Mouse (Mus musculus) bone marrow, adult 2 months (tissue): ENCODE results near the gene Aak1. TPM values are rescaled to one million over a fixed set of nuclear protein-coding genes. Genes with fewer than 3 reads are reported as not detected.
A peak's percentile ranks its signal among the peaks of the same experiment; 100 is the strongest.

Experiments
- H3K27ac ChIP-seq: fragments of 200-500 bp; 2 replicates; pipeline ENCODE4 v1.5.1; 2012; ENCODE audit warnings: low read depth, mild to moderate bottlenecking, control low read depth, inconsistent platforms, low read length; ENCODE audit not compliant: control insufficient read depth, poor library complexity, insufficient read depth
- H3K4me1 ChIP-seq: fragments of 200-500 bp; 2 replicates; pipeline ENCODE4 v1.6.1; 2011; ENCODE audit warnings: low read length; ENCODE audit not compliant: control insufficient read depth, insufficient read depth
- H3K4me3 ChIP-seq: fragments of 200-500 bp; replicated peaks from 2 replicates; pipeline ENCODE3; 2011; ENCODE audit warnings: mild to moderate bottlenecking, low read depth, low read length, control low read depth; ENCODE audit not compliant: control insufficient read depth
- CTCF ChIP-seq: fragments of 200-500 bp; IDR thresholded peaks from 2 replicates; pipeline ENCODE4 v1.5.1; 2011; ENCODE audit warnings: low read length, control low read depth; ENCODE audit not compliant: control insufficient read depth, insufficient read depth
- POLR2A ChIP-seq: fragments of 200-500 bp; IDR thresholded peaks from 2 replicates; pipeline ENCODE4 v1.6.1; 2011; ENCODE audit warnings: low read depth, mild to moderate bottlenecking, control low read depth, low read length, borderline replicate concordance; ENCODE audit not compliant: control insufficient read depth
- WGBS: fragments of 180-500 bp; shearing (Covaris S2); methylation state at CpG from one replicate; pipeline ENCODE4 v1.1.7; 2018; 5-methylcytosine and 5-hydroxymethylcytosine counted together
- polyA plus RNA-seq: library from polyadenylated mRNA; stranded (reverse); fragments of >200 nt; gene quantifications from 2 replicates; pipeline ENCODE4 v1.2.4, GENCODE M21; 2011; ENCODE audit warnings: low replicate concordance; ENCODE audit not compliant: missing spikeins, insufficient read depth, insufficient read length

The Aak1 gene
- polyA plus RNA-seq, 1 experiment, result 16.9 TPM

GRCm38 (mm10) chr6:86908561-86909150 lies 59.3 kb downstream of the Aak1 start:
- WGBS, result 77% methylated on average over 5 of the region's 5 CpGs
- Histone ChIP-seq H3K4me1 (no peaks in the 10 kb centered on the region), H3K4me3 (no peak overlapping the region), H3K27ac (no peak overlapping the region)
- no peak for TF ChIP-seq CTCF
- TF ChIP-seq POLR2A, result no peak

- WGBS, result 68% methylated on average over 7 of the region's 7 CpGs
- H3K4me3 ChIP-seq, result no peak overlapping the region
- H3K27ac ChIP-seq, result no peak overlapping the region
- TF ChIP-seq POLR2A (no peak), CTCF (no peak)
- H3K4me1 ChIP-seq, result no peaks in the 10 kb centered on the region
Measured at GRCm38 (mm10) chr6:86909881-86910280, 60.6 kb downstream of the Aak1 start.

- no peak overlapping the region for H3K4me3 ChIP-seq
- no peaks in the 10 kb centered on the region for H3K4me1 ChIP-seq
- no peak overlapping the region for H3K27ac ChIP-seq
- TF ChIP-seq CTCF (no peak), POLR2A (no peak)
- 80% methylated on average over 5 of the region's 5 CpGs for WGBS
Measured at GRCm38 (mm10) chr6:86916157-86916820, 67.0 kb downstream of the Aak1 start.

- H3K4me1 ChIP-seq, result no peaks in the 10 kb centered on the region
- WGBS, result 82% methylated on average over 4 of the region's 4 CpGs
- H3K27ac ChIP-seq, result no peak overlapping the region
- TF ChIP-seq POLR2A, result no peak
- no peak for TF ChIP-seq CTCF
- no peak overlapping the region for H3K4me3 ChIP-seq
Measured at GRCm38 (mm10) chr6:86917231-86917630, 67.9 kb downstream of the Aak1 start.

- 52% methylated on average over 7 of the region's 7 CpGs for WGBS
Measured at GRCm38 (mm10) chr6:86918058-86918835, 68.9 kb downstream of the Aak1 start.

GRCm38 (mm10) chr6:86921880-86922279 lies 72.6 kb downstream of the Aak1 start:
- Histone ChIP-seq H3K27ac (no peak overlapping the region), H3K4me1 (no peaks in the 10 kb centered on the region), H3K4me3 (no peak overlapping the region)
- TF ChIP-seq POLR2A (no peak), CTCF (peak; percentile 89)
- 30% methylated on average over 4 of the region's 4 CpGs for WGBS

More at GRCm38 (mm10) chr6:86918058-86918835, 68.9 kb downstream of the Aak1 start:
- Histone ChIP-seq H3K27ac (no peak overlapping the region), H3K4me3 (no peak overlapping the region), H3K4me1 (no peaks in the 10 kb centered on the region)
- TF ChIP-seq CTCF (no peak), POLR2A (no peak)

- 82% methylated on average over 4 of the region's 4 CpGs for WGBS
- H3K4me3 ChIP-seq, result no peak overlapping the region
- no peak overlapping the region for H3K27ac ChIP-seq
- TF ChIP-seq POLR2A (no peak), CTCF (no peak)
- no peaks in the 10 kb centered on the region for H3K4me1 ChIP-seq
Measured at GRCm38 (mm10) chr6:86924746-86925145, 75.4 kb downstream of the Aak1 start.

GRCm38 (mm10) chr6:86934541-86934940 lies 85.2 kb downstream of the Aak1 start:
- Histone ChIP-seq H3K4me3 (no peak overlapping the region), H3K27ac (no peak overlapping the region), H3K4me1 (no peaks in the 10 kb centered on the region)
- TF ChIP-seq CTCF, result no peak
- no peak for TF ChIP-seq POLR2A
- WGBS, result 83% methylated on average over 5 of the region's 5 CpGs
